Mouse (Mus musculus): ENCODE measurements around the gene Lrcol1. TPM values are rescaled to one million over a fixed set of nuclear protein-coding genes. Genes with fewer than 3 reads are reported as not detected.

The Lrcol1 gene
- total RNA-seq (2023), result not detected

GRCm38 (mm10) chr5:110344524-110344923 is at the start of gene Lrcol1:
Lrcol1 (plus strand) TSS chr5:110344730.

GRCm38 (mm10) chr5:110342648-110343284 is 1.8 kb upstream of the Lrcol1 start, which contains the start of gene P2rx2:
P2rx2 (minus strand) TSS chr5:110343212.

Other genes with a start within 250 kb of the Lrcol1 start
- gene Plcxd1, start 244.8 kb upstream of the Lrcol1 start, total RNA-seq (2023), result 1 to 10 TPM; 1.3 to 2.2 TPM
- 100 to 1,000 TPM; 147 to 151 TPM for gene Gtpbp6, start 236.5 kb upstream of the Lrcol1 start, total RNA-seq (2023)
- gene Zfp605, start 234.6 kb upstream of the Lrcol1 start, total RNA-seq (2023), result 10 to 100 TPM in 1 of 2 experiments, 1 to 10 TPM in 1; 9.7 to 10.9 TPM
- 100 to 1,000 TPM in 1 of 2 experiments, 10 to 100 TPM in 1; 91.1 to 105 TPM for gene Chfr, start 208.9 kb upstream of the Lrcol1 start, total RNA-seq (2023)
- gene Golga3, start 168.0 kb upstream of the Lrcol1 start, total RNA-seq (2023), result 10 to 100 TPM; 38.2 to 39.1 TPM
- 100 to 1,000 TPM in 1 of 2 experiments, 10 to 100 TPM in 1; 100.0 to 115 TPM for gene Ankle2, start 113.7 kb upstream of the Lrcol1 start, total RNA-seq (2023)
- 10 to 100 TPM; 32.4 to 40.3 TPM for gene Pgam5, start 74.8 kb upstream of the Lrcol1 start, total RNA-seq (2023)
- gene Pxmp2, start 58.5 kb upstream of the Lrcol1 start, total RNA-seq (2023), result 1 to 10 TPM; 2.4 to 4.1 TPM
- 10 to 100 TPM in 1 of 2 experiments, 1 to 10 TPM in 1; 8.2 to 10.7 TPM for gene Pole, start 58.4 kb upstream of the Lrcol1 start, total RNA-seq (2023)
- not detected for gene P2rx2, start 1.5 kb upstream of the Lrcol1 start, total RNA-seq (2023)
- 100 to 1,000 TPM; 118 to 146 TPM for gene Fbrsl1, start 103.8 kb downstream of the Lrcol1 start, total RNA-seq (2023)
- gene Galnt9, start 199.6 kb downstream of the Lrcol1 start, total RNA-seq (2023), result not detected

Data from B cell, adult 67 days (primary cell).